Comparison of ENCODE assay signal across 8 mouse cellular contexts in the genomic region with DNA sequence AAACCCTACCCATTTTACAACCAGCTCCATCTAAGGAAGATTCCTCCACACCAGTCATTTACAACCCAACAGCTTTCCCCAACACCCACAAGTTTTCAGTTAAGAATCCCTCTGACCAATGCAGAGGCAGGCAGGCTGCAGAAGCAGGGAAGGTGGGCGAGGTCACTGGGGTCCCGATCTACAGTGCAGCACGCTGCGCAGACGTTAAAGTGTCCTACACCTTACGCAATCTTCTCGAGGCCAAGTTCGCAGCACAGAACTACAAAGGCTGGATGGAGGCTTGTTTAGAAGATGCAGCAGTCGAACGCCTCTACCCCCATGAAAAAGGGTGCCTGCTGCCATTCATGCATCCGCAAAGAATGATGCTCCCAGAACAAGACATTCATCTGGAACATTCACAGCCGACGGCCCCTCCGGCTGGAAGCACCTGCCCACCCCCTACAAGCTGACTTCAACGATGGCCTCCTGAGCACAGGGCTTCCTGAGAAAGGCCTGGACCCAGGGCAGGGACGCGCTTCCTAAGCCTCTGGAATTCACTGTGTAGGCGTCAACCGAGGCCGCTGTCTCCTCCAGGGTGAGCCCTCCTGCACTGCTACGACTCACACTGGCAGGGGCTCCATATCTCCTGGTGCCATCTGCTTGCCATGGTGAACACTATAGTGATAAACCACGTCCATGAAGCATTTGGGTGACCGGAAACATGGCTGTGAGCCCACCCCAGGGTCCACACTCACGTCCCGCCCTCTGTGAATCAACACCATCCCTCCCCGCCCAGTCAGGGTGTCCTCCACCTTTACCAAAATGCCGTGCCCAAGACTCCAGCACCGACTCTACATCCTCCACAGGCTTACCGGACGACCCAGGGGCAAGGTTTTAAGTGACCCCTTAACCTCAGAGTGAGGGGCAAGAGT. TPM values are rescaled to one million over a fixed set of nuclear protein-coding genes. Genes with fewer than 3 reads are reported as not detected.
DNase-seq lines count a peak whose midpoint lies in the region; ATAC-seq and TF ChIP-seq lines count a peak whose summit lies in the region.

No protein-coding gene starts in this region.

- H3K4me1 ChIP-seq in heart, adult 2 months (ENCODE audit: control insufficient read depth, insufficient read depth, low read length), result peaks cover 24% of the 10 kb centered on the region
- H3K4me1 ChIP-seq in heart, embryonic 15.5 days (replicated peaks), result peaks cover 89% of the 10 kb centered on the region
- H3K4me1 ChIP-seq in limb, embryonic 11.5 days (ENCODE audit: control insufficient read depth, insufficient read depth, low read length), result peaks cover 35% of the 10 kb centered on the region

- peak; percentile 63 to 71 for DNase-seq in heart, adult 2 months
- DNase-seq in heart, adult 8-10 months (ENCODE audit: low spot score), result no peak
- peak; percentile 42 for DNase-seq in c-Kit-positive CD71-positive TER-119-negative erythroid progenitor cells, embryonic 14.5 days (ENCODE audit: low read depth)
- no peak for DNase-seq in limb, embryonic 11.5 days (ENCODE audit: low spot score)
- peak; percentile 68 for DNase-seq in naive thymus-derived CD4-positive, alpha-beta T cell, adult 2 months (ENCODE audit: low read depth)
- no peak for DNase-seq in embryo, embryonic 11 days
- no peak for DNase-seq in urinary bladder, postnatal 14 days (ENCODE audit: low spot score)

- intact Hi-C loops in heart, adult 2 months (cut with DNase I), result loop anchor here (1.0 kb wide), 1 partner anchor 42 kb away; no protein-coding TSS in a partner anchor

- peak overlapping the region; percentile 75 for H3K4me3 ChIP-seq in heart, adult 2 months
- peak overlapping the region; percentile 38 for H3K4me3 ChIP-seq in heart, embryonic 15.5 days
- no peak overlapping the region for H3K4me3 ChIP-seq in limb, embryonic 11.5 days (ENCODE audit: low read depth, low read length)

- H3K36me3 ChIP-seq in heart, adult 2 months (ENCODE audit: control insufficient read depth, insufficient read depth, low read length), result peaks cover 17% of the 10 kb centered on the region
- no peaks in the 10 kb centered on the region for H3K36me3 ChIP-seq in heart, embryonic 15.5 days
- no peaks in the 10 kb centered on the region for H3K36me3 ChIP-seq in limb, embryonic 11.5 days (ENCODE audit: control insufficient read depth, insufficient read depth, low read length)

- H3K27ac ChIP-seq in heart, adult 2 months, result peak overlapping the region; percentile 100
- H3K27ac ChIP-seq in heart, embryonic 15.5 days, result peak overlapping the region; percentile 98
- H3K27ac ChIP-seq in limb, embryonic 11.5 days (replicated peaks; ENCODE audit: low read depth, low read length), result no peak overlapping the region

- H3K9ac ChIP-seq in heart, adult 2 months (ENCODE audit: low read depth, low read length), result peak overlapping the region; percentile 87
- peak overlapping the region; percentile 42 for H3K9ac ChIP-seq in heart, embryonic 15.5 days
- H3K9ac ChIP-seq in limb, embryonic 11.5 days (ENCODE audit: low read length), result no peak overlapping the region

- no peaks in the 10 kb centered on the region for H3K27me3 ChIP-seq in heart, adult 2 months (ENCODE audit: control insufficient read depth, insufficient read depth, low read length)
- H3K27me3 ChIP-seq in heart, embryonic 15.5 days, result no peaks in the 10 kb centered on the region
- no peaks in the 10 kb centered on the region for H3K27me3 ChIP-seq in limb, embryonic 11.5 days (ENCODE audit: control insufficient read depth, insufficient read depth, low read length)

- peak; percentile 45 for TF ChIP-seq EP300 in heart, adult 2 months (IDR thresholded peaks at IDR 0.05; ENCODE audit: insufficient read depth, low read depth, low read length)

- WGBS in heart, adult 2 months, result 9% methylated on average over 30 of the region's 30 CpGs
- WGBS in heart, embryonic 15.5 days, result 71% methylated on average over 30 of the region's 30 CpGs
- 87% methylated on average over 30 of the region's 30 CpGs for WGBS in limb, embryonic 11.5 days

- peak; percentile 65 for TF ChIP-seq POLR2A in heart, adult 2 months (IDR thresholded peaks at IDR 0.05; ENCODE audit: insufficient read depth, low read depth, low read length)

- ATAC-seq in heart, embryonic 15.5 days (replicated peaks; ENCODE audit: insufficient number of reproducible peaks, insufficient read depth, low FRiP score, low read depth), result no peak
- no peak for ATAC-seq in limb, embryonic 11.5 days (ENCODE audit: insufficient number of reproducible peaks, low FRiP score, low TSS enrichment, low read depth)

- TF ChIP-seq CTCF in heart, adult 2 months (IDR thresholded peaks at IDR 0.05), result no peak

- 0 out of 2 replicates have a peak, but pooled peaks cover 3% of the 10 kb centered on the region for H3K79me2 ChIP-seq in heart, adult 2 months (replicated peaks; ENCODE audit: control insufficient read depth, insufficient read depth, low read length)

- peak overlapping the region; percentile 58 for H3K4me2 ChIP-seq in heart, embryonic 15.5 days
- H3K4me2 ChIP-seq in limb, embryonic 11.5 days (ENCODE audit: low read depth, severe bottlenecking), result peak overlapping the region; percentile 59; the same call in 1 of the 2 replicates

- H3K9me3 ChIP-seq in heart, embryonic 15.5 days (replicated peaks), result no peaks in the 10 kb centered on the region
- H3K9me3 ChIP-seq in limb, embryonic 11.5 days (ENCODE audit: control insufficient read depth, low read length), result no peaks in the 10 kb centered on the region

RNA-seq across cellular contexts. Expression of gene Frmd8, which starts 31.0 kb away (rescaled TPM):
- 1 to 10 TPM; 7.7 to 8.4 TPM for total RNA-seq in heart, adult 2 months (2021)
- 7.0 and 9.3 TPM in 2 replicates for polyA plus RNA-seq in heart, adult 2 months (2012; rRNA removed)
- 1 to 10 TPM; 7.1 to 8.1 (median 7.5) TPM for total RNA-seq in heart, adult 8-10 months (2022)
- polyA plus RNA-seq in heart, embryonic 15.5 days (2015; fragmentation: Nextera tagmentation; extraction: Ambion mirVana), result 25.1 and 35.1 TPM in 2 replicates
- 21.2 and 24.4 TPM in 2 replicates for polyA plus RNA-seq in limb, embryonic 11.5 days (2014; fragmentation: Nextera tagmentation; extraction: Ambion mirVana)

RNA-seq across cellular contexts. Expression of gene Slc25a45, which starts 33.6 kb away (rescaled TPM):
- 1 to 10 TPM; 2.8 TPM for total RNA-seq in heart, adult 2 months (2021)
- polyA plus RNA-seq in heart, adult 2 months (2012; rRNA removed), result 7.9 and 8.2 TPM in 2 replicates
- 1 to 10 TPM; 2.4 to 3.8 (median 2.8) TPM for total RNA-seq in heart, adult 8-10 months (2022)
- polyA plus RNA-seq in heart, embryonic 15.5 days (2015; fragmentation: Nextera tagmentation; extraction: Ambion mirVana), result 3.2 and 4.2 TPM in 2 replicates
- 1.5 TPM in 2 replicates for polyA plus RNA-seq in limb, embryonic 11.5 days (2014; fragmentation: Nextera tagmentation; extraction: Ambion mirVana)

RNA-seq across cellular contexts. Expression of gene Tigd3, which starts 49.9 kb away (rescaled TPM):
- total RNA-seq in heart, adult 2 months (2021), result under 1 TPM; 0.14 to 0.47 TPM
- 0.25 and 0.67 TPM in 2 replicates for polyA plus RNA-seq in heart, adult 2 months (2012; rRNA removed)
- under 1 TPM; 0.23 to 0.50 (median 0.34) TPM for total RNA-seq in heart, adult 8-10 months (2022)
- polyA plus RNA-seq in heart, embryonic 15.5 days (2015; fragmentation: Nextera tagmentation; extraction: Ambion mirVana), result 1.2 and 2.0 TPM in 2 replicates
- 4.7 and 5.1 TPM in 2 replicates for polyA plus RNA-seq in limb, embryonic 11.5 days (2014; fragmentation: Nextera tagmentation; extraction: Ambion mirVana)

Comparison
In these comparisons a context has a peak if more than half of its experiments do, and no peak if none do; other contexts are left out.
1. DNase-seq: peak in heart, adult 2 months (2 of 2), c-Kit-positive CD71-positive TER-119-negative erythroid progenitor cells, embryonic 14.5 days (single experiment) and naive thymus-derived CD4-positive, alpha-beta T cell, adult 2 months (single experiment); none in heart, adult 8-10 months (single experiment), limb, embryonic 11.5 days (single experiment), embryo, embryonic 11 days (single experiment) and urinary bladder, postnatal 14 days (single experiment).